Comparison of ENCODE assay signal across 8 mouse cellular contexts in genomic region chr17:24885356-24886133, GRCm38 (mm10). TPM values are rescaled to one million over a fixed set of nuclear protein-coding genes. Genes with fewer than 3 reads are reported as not detected.
DNase-seq lines count a peak whose midpoint lies in the region; ATAC-seq and TF ChIP-seq lines count a peak whose summit lies in the region.

No protein-coding gene starts in this region.

- H3K27me3 ChIP-seq in cerebellum, adult 2 months (ENCODE audit: control insufficient read depth, insufficient read depth, low read length): no peaks in the 10 kb centered on the region
- H3K27me3 ChIP-seq in spleen, adult 2 months (ENCODE audit: control insufficient read depth, insufficient read depth, low read length): no peaks in the 10 kb centered on the region
- H3K27me3 ChIP-seq in limb, embryonic 15.5 days: no peaks in the 10 kb centered on the region
- no peaks in the 10 kb centered on the region for H3K27me3 ChIP-seq in stomach, postnatal 0 days (ENCODE audit: control insufficient read depth, insufficient read depth, low read length)

- peak overlapping the region; percentile 81 for H3K4me3 ChIP-seq in cerebellum, adult 2 months (replicated peaks; ENCODE audit: insufficient read depth, low read depth, low read length)
- H3K4me3 ChIP-seq in spleen, adult 2 months (ENCODE audit: extremely low read depth, insufficient read depth, insufficient read length): peak overlapping the region; percentile 88
- peak overlapping the region; percentile 95 for H3K4me3 ChIP-seq in limb, embryonic 15.5 days
- peak overlapping the region; percentile 83 for H3K4me3 ChIP-seq in stomach, postnatal 0 days (ENCODE audit: low read depth, low read length)

- peak overlapping the region; percentile 74 for H3K4me2 ChIP-seq in limb, embryonic 15.5 days
- peak overlapping the region; percentile 88 for H3K4me2 ChIP-seq in stomach, postnatal 0 days (replicated peaks; ENCODE audit: low read depth)

- 22% methylated on average over 22 of the region's 22 CpGs for WGBS in cerebellum, adult 2 months
- 23% methylated on average over 22 of the region's 22 CpGs for WGBS in spleen, adult 2 months
- WGBS in limb, embryonic 15.5 days: 22% methylated on average over 22 of the region's 22 CpGs
- 23% methylated on average over 22 of the region's 22 CpGs for WGBS in stomach, postnatal 0 days

- peaks cover 13% of the 10 kb centered on the region for H3K36me3 ChIP-seq in spleen, adult 2 months (ENCODE audit: control insufficient read depth, insufficient read depth, low read length)
- peaks cover 46% of the 10 kb centered on the region for H3K36me3 ChIP-seq in limb, embryonic 15.5 days
- peaks cover 10% of the 10 kb centered on the region for H3K36me3 ChIP-seq in stomach, postnatal 0 days (ENCODE audit: control insufficient read depth, insufficient read depth, low read length)

- H3K27ac ChIP-seq in cerebellum, adult 2 months (ENCODE audit: insufficient read depth, low read length): no peak overlapping the region
- peak overlapping the region; percentile 63 for H3K27ac ChIP-seq in spleen, adult 2 months (ENCODE audit: insufficient read depth, low read length)
- H3K27ac ChIP-seq in limb, embryonic 15.5 days: no peak overlapping the region
- H3K27ac ChIP-seq in stomach, postnatal 0 days (replicated peaks): no peak overlapping the region

- TF ChIP-seq POLR2A in cerebellum, adult 2 months (IDR thresholded peaks at IDR 0.05; ENCODE audit: borderline replicate concordance, insufficient read depth, low read length): no peak
- no peak for TF ChIP-seq POLR2A in spleen, adult 2 months (IDR thresholded peaks at IDR 0.05; ENCODE audit: low read depth, low read length)

- ATAC-seq in limb, embryonic 15.5 days (ENCODE audit: insufficient number of reproducible peaks, low FRiP score, low TSS enrichment, low read depth): no peak
- ATAC-seq in stomach, postnatal 0 days (ENCODE audit: low FRiP score, low TSS enrichment): no peak

- H3K4me1 ChIP-seq in cerebellum, adult 2 months (ENCODE audit: control insufficient read depth, insufficient read depth, low read length): peaks cover 25% of the 10 kb centered on the region
- H3K4me1 ChIP-seq in spleen, adult 2 months (ENCODE audit: control insufficient read depth, insufficient read depth, insufficient read length): peaks cover 13% of the 10 kb centered on the region
- peaks cover 34% of the 10 kb centered on the region for H3K4me1 ChIP-seq in limb, embryonic 15.5 days
- H3K4me1 ChIP-seq in stomach, postnatal 0 days (replicated peaks; ENCODE audit: control insufficient read depth, insufficient read depth): peaks cover 3% of the 10 kb centered on the region

- peak in 1 of 2 experiments; percentile 39 for DNase-seq in cerebellum, adult 2 months
- DNase-seq in cerebellum, adult 11 months: no peak
- DNase-seq in spleen, adult 2 months (ENCODE audit: low read depth in 1 of 2, low spot score in 2 of 2): no peak
- DNase-seq in spleen, adult 18-20 months: no peak
- DNase-seq in stomach, postnatal 0 days (ENCODE audit: low spot score): no peak
- DNase-seq in adrenal gland, adult 18-20 months (ENCODE audit: low spot score in 2 of 2): no peak
- no peak for DNase-seq in MN1 (ENCODE audit: low spot score)

- no peaks in the 10 kb centered on the region for H3K9me3 ChIP-seq in limb, embryonic 15.5 days
- no peaks in the 10 kb centered on the region for H3K9me3 ChIP-seq in stomach, postnatal 0 days (ENCODE audit: control insufficient read depth, low read length)

- TF ChIP-seq EP300 in stomach, postnatal 0 days (optimal IDR thresholded peaks at IDR 0.05): no peak

- TF ChIP-seq CTCF in cerebellum, adult 2 months (IDR thresholded peaks at IDR 0.05; ENCODE audit: borderline replicate concordance, insufficient read depth, low read depth, low read length): no peak
- TF ChIP-seq CTCF in spleen, adult 2 months (IDR thresholded peaks at IDR 0.05; ENCODE audit: extremely low read depth, insufficient read depth, insufficient read length, insufficient replicate concordance): no peak
- no peak for TF ChIP-seq CTCF in stomach, postnatal 0 days (IDR thresholded peaks at IDR 0.05; ENCODE audit: low read depth)

- peak overlapping the region; percentile 61 for H3K9ac ChIP-seq in limb, embryonic 15.5 days
- peak overlapping the region; percentile 83 for H3K9ac ChIP-seq in stomach, postnatal 0 days (ENCODE audit: low read length)

RNA-seq across cellular contexts. Expression of gene Nubp2, which starts 0.6 kb away (rescaled TPM):
- polyA plus RNA-seq in cerebellum, adult 2 months (2012; rRNA removed): 36.4 and 39.0 TPM in 2 replicates
- polyA plus RNA-seq in spleen, adult 2 months (2012; rRNA removed): 43.5 and 47.2 TPM in 2 replicates
- 47.7 and 49.6 TPM in 2 replicates for polyA plus RNA-seq in limb, embryonic 15.5 days (2015; fragmentation: Nextera tagmentation; extraction: Ambion mirVana)
- 39.4 and 40.5 TPM in 2 replicates for polyA plus RNA-seq in stomach, postnatal 0 days (2015; fragmentation: Nextera tagmentation; extraction: Ambion mirVana)
- total RNA-seq in adrenal gland, adult 18-20 months (2021): 10 to 100 TPM; 48.5 to 54.1 TPM

RNA-seq across cellular contexts. Expression of gene Spsb3, which starts 0.9 kb away (rescaled TPM):
- polyA plus RNA-seq in cerebellum, adult 2 months (2012; rRNA removed): 124 and 138 TPM in 2 replicates
- 76.9 and 112 TPM in 2 replicates for polyA plus RNA-seq in spleen, adult 2 months (2012; rRNA removed)
- 41.7 and 43.7 TPM in 2 replicates for polyA plus RNA-seq in limb, embryonic 15.5 days (2015; fragmentation: Nextera tagmentation; extraction: Ambion mirVana)
- 45.5 and 47.8 TPM in 2 replicates for polyA plus RNA-seq in stomach, postnatal 0 days (2015; fragmentation: Nextera tagmentation; extraction: Ambion mirVana)
- 10 to 100 TPM; 33.0 to 33.9 TPM for total RNA-seq in adrenal gland, adult 18-20 months (2021)

RNA-seq across cellular contexts. Expression of gene Eme2, which starts 9.3 kb away (rescaled TPM):
- 57.3 and 62.7 TPM in 2 replicates for polyA plus RNA-seq in cerebellum, adult 2 months (2012; rRNA removed)
- polyA plus RNA-seq in spleen, adult 2 months (2012; rRNA removed): 35.2 and 45.9 TPM in 2 replicates
- 27.4 and 29.9 TPM in 2 replicates for polyA plus RNA-seq in limb, embryonic 15.5 days (2015; fragmentation: Nextera tagmentation; extraction: Ambion mirVana)
- polyA plus RNA-seq in stomach, postnatal 0 days (2015; fragmentation: Nextera tagmentation; extraction: Ambion mirVana): 15.6 and 17.6 TPM in 2 replicates
- total RNA-seq in adrenal gland, adult 18-20 months (2021): 10 to 100 TPM; 40.6 to 46.1 TPM

RNA-seq across cellular contexts. Expression of gene Mrps34, which starts 9.4 kb away (rescaled TPM):
- 147 and 149 TPM in 2 replicates for polyA plus RNA-seq in cerebellum, adult 2 months (2012; rRNA removed)
- 68.9 and 106 TPM in 2 replicates for polyA plus RNA-seq in spleen, adult 2 months (2012; rRNA removed)
- 81.9 and 86.9 TPM in 2 replicates for polyA plus RNA-seq in limb, embryonic 15.5 days (2015; fragmentation: Nextera tagmentation; extraction: Ambion mirVana)
- 102 and 104 TPM in 2 replicates for polyA plus RNA-seq in stomach, postnatal 0 days (2015; fragmentation: Nextera tagmentation; extraction: Ambion mirVana)
- 100 to 1,000 TPM; 107 to 148 TPM for total RNA-seq in adrenal gland, adult 18-20 months (2021)

RNA-seq across cellular contexts. Expression of gene Nme3, which starts 10.8 kb away (rescaled TPM):
- 99.0 and 109 TPM in 2 replicates for polyA plus RNA-seq in cerebellum, adult 2 months (2012; rRNA removed)
- polyA plus RNA-seq in spleen, adult 2 months (2012; rRNA removed): 45.3 and 54.4 TPM in 2 replicates
- polyA plus RNA-seq in limb, embryonic 15.5 days (2015; fragmentation: Nextera tagmentation; extraction: Ambion mirVana): 31.9 and 36.0 TPM in 2 replicates
- polyA plus RNA-seq in stomach, postnatal 0 days (2015; fragmentation: Nextera tagmentation; extraction: Ambion mirVana): 39.8 and 40.2 TPM in 2 replicates
- total RNA-seq in adrenal gland, adult 18-20 months (2021): 100 to 1,000 TPM in 1 of 2 experiments, 10 to 100 TPM in 1; 50.8 to 100 TPM
